Mouse (Mus musculus) embryo, embryonic 11 days (tissue): ENCODE measurements around the gene Selenos.
A peak's percentile ranks its signal among the peaks of the same experiment; 100 is the strongest.

ENCODE experiments used
- DNase-seq: peaks from one replicate; pipeline ENCODE4 v3.0.0-alpha.2; 2015

Gene Selenos

DNA sequence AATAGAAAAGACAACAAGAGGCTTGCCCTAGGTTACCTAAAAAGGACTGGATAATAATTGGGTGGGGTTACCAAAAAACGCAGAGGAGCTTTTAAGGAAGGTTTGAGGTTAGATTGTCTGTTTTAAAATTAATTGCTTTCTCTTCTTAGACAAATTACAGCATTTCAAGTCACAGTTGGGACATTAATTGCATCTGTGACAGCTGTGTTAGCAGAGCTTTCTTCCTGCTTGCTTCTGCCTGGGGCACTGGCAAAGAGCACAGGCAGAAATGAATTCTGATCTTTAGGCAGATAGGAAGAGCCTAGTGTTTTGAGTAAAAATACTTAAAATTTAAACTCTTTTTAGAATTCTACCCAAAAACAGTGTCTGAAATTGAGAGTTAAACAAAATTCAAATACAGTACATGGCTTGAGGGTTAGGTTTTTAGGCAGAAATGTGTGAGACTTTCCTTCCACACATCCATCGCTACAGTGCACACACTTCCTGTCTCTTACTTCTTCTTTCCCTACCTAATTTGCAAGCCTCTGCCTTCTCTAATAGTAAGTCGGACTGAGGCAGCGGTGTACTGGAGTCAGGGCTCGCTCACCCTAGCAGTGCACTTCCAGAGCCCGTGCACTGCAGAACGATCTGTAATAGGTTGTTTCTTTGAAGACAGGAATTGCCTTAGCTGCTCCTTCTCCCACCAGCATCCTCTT, 41.4 kb downstream of the Selenos start:
- no peak for DNase-seq

GRCm38 (mm10) chr7:66124551-66124968, 45.1 kb downstream of the Selenos start:
- DNase-seq = no peak

GRCm38 (mm10) chr7:66125368-66125767, 45.9 kb downstream of the Selenos start:
- DNase-seq = no peak

- DNase-seq = peak; percentile 24
These were observed 48.6 kb downstream of the Selenos start for GRCm38 (mm10) chr7:66127951-66128645.

- DNase-seq = no peak
These were observed 49.4 kb downstream of the Selenos start for GRCm38 (mm10) chr7:66128857-66129256.

DNA sequence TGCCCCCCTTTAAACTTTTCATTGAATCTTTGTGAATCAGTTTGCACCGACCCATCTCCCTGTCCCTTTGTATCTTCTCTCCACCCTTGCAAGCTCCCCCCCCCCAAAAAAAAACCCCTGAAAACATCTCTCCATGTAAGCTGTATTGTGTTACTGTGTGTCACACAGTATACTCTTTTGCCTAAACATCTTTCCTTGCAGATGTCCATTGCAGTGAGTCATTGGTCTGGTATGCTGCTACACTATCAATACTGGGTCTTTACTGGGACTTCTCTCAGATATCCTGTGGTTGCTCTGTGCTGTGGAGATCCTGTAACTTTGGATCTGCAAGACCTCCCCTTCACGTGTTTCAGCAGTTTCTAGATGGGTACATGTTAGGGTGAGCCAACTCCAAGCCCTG, 50.8 kb downstream of the Selenos start:
- DNase-seq = no peak

DNA sequence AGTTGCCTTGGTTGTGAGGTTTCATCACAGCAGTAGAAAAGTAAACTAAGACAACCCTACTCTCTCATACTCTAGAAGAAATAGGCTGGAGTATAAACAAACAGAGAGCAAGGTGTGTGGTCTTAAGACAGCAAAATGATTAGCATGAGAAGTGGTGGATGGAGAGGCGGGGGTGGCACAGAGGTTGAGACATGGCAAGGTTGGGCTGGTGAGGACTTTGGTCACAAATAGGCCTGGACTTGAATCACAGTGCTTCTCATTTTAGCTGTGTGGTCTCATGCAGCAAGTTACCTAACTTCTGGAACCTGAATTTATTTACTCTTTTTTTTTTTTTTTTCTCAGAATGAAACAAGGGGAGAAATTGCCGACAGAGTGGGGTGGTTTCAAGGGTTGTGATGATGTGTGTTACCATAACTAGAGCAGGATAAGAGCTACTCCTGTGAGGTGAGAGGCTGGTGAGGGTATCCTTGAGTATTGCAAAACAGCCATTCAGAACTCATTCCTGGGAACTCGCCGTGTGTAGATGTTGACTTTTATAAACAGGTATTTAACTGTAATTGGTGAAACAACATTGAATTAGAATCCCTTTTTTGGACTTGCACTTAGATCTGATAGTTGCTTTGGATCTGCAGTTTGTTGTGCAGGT, 52.5 kb downstream of the Selenos start:
- DNase-seq = no peak

- no peak for DNase-seq
These were observed 54.7 kb downstream of the Selenos start for GRCm38 (mm10) chr7:66134154-66134553.

DNA sequence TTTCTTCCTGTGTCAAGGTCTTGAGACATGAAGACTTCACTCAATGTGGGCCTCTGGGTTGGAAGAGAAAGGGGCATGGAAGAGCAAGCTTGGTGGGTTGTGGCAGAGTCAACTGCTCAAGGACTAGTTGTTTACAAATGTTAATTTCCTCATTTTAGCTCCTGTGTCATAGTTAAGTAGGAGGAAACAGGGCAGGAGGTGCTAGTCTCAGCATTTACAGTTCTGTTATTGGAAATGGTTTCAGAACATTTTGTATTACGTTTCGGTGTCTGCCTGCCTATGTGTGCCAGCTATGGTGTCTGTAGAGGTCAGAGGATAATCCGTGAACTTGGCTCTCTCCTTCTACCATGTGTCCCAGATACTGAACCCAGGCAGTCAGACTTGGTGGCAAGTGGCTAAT, 56.2 kb downstream of the Selenos start:
- DNase-seq = no peak

- DNase-seq = no peak
These were observed 56.7 kb downstream of the Selenos start for GRCm38 (mm10) chr7:66136187-66136586.

GRCm38 (mm10) chr7:66137309-66137708, 57.9 kb downstream of the Selenos start:
- DNase-seq = no peak

- DNase-seq = no peak
These were observed 58.9 kb downstream of the Selenos start for GRCm38 (mm10) chr7:66138301-66138700.

DNA sequence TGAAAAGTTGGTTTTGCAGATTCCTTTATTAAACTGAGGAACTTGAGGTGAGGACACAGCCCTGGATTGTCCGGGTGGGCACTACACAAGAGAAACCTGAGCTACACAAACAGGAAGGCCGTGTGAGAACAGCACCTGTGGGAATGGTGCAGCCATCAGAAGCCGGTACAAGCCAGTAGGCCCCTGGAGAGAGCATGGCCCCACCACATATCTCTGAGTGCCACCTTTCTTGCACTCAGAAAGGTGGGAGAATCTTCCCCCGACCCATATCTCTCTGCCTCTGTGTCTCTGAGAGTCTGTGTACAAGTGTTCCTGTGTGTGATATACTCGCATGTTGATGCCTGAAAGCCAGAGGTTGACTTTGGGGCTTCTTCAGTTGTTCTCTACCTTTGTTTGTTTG, 59.4 kb downstream of the Selenos start:
- DNase-seq = no peak
